Mouse (Mus musculus) liver, embryonic 13.5 days (tissue): ENCODE measurements around the gene St3gal5. TPM values are rescaled to one million over a fixed set of nuclear protein-coding genes. Genes with fewer than 3 reads are reported as not detected.
A peak's percentile ranks its signal among the peaks of the same experiment; 100 is the strongest.
"Not testable (repeated sequence)": the region's sequence is repeated elsewhere in the genome, so short reads cannot be mapped to it uniquely, and the experiment has no call there.

ENCODE experiments used
- ATAC-seq: fragments of 200-750 bp; cut with Nextera tagmentation; 2 replicates; pipeline ENCODE4 v1.8.0; 2017; ENCODE audit warnings: low read depth, mild to moderate bottlenecking, moderate number of reproducible peaks, moderate library complexity
- DNase-seq: peaks from one replicate; pipeline ENCODE4 v3.0.0; 2022
- H3K27ac ChIP-seq: fragments of 300-500 bp; sonication (generic); 2 replicates; pipeline ENCODE4 v1.5.1; 2015; ENCODE audit warnings: moderate library complexity, mild to moderate bottlenecking, inconsistent platforms
- H3K27me3 ChIP-seq: fragments of 300-500 bp; sonication (generic); 2 replicates; pipeline ENCODE4 v1.6.1; 2015; ENCODE audit warnings: mild to moderate bottlenecking, inconsistent platforms
- H3K36me3 ChIP-seq: fragments of 300-500 bp; sonication (generic); 2 replicates; pipeline ENCODE4 v1.6.1; 2015; ENCODE audit warnings: mild to moderate bottlenecking, inconsistent platforms
- H3K4me1 ChIP-seq: fragments of 300-500 bp; sonication (generic); replicated peaks from 2 replicates; pipeline ENCODE4 v1.6.1; 2015; ENCODE audit warnings: inconsistent platforms
- H3K4me2 ChIP-seq: fragments of 300-500 bp; sonication (generic); 2 replicates; pipeline ENCODE4 v1.6.1; 2015; ENCODE audit warnings: inconsistent platforms, mild to moderate bottlenecking, moderate library complexity
- H3K4me3 ChIP-seq: fragments of 300-500 bp; sonication (generic); replicated peaks from 2 replicates; pipeline ENCODE4 v1.5.1; 2015; ENCODE audit warnings: mild to moderate bottlenecking, inconsistent platforms
- H3K9ac ChIP-seq: fragments of 300-500 bp; sonication (generic); 2 replicates; pipeline ENCODE4 v1.6.1; 2015; ENCODE audit warnings: mild to moderate bottlenecking, inconsistent platforms
- H3K9me3 ChIP-seq: fragments of 300-500 bp; sonication (generic); replicated peaks from 2 replicates; pipeline ENCODE4 v1.6.1; 2016; ENCODE audit warnings: inconsistent platforms
- WGBS: fragments of 180-500 bp; shearing (Covaris S2); methylation state at CpG from one replicate; pipeline ENCODE4 v1.1.7; 2015; ENCODE audit not compliant: insufficient replicate concordance; 5-methylcytosine and 5-hydroxymethylcytosine counted together
- polyA plus RNA-seq: library from polyadenylated mRNA; unstranded; fragments of >200 nt; fragmentation: Nextera tagmentation; extraction: Ambion mirVana; gene quantifications from 2 replicates; pipeline ENCODE4 v1.2.1, GENCODE M21; 2015

St3gal5 gene
- polyA plus RNA-seq, 1 experiment from 2014 or later, result 179 TPM

DNA sequence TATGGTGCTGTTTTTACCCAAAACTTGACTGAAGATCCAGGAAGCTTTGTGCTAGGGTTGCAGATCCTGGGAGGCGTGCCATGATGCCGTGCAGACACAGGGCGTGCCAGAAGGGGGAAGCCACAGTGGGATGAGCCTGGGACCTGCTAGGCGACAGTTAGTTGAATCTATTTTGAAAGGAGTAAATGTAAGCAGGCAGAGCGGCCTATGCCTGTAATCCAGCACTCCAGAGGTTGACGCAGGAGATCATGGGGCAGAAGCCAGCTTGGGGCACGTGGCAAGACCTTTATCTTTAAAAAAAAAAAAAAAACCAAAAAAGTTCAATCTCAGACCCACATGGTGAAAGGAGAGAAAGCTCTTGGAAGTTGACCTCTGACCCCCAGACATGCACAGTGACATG is 55.3 kb downstream of the St3gal5 start:
- no peak overlapping the region for H3K4me3 ChIP-seq
- DNase-seq (no peak), ATAC-seq (no peak)
- peaks cover 87% of the 10 kb centered on the region for H3K36me3 ChIP-seq
- no peak overlapping the region for H3K9ac ChIP-seq
- H3K4me2 ChIP-seq, result no peak overlapping the region
- no peak overlapping the region for H3K27ac ChIP-seq
- no peaks in the 10 kb centered on the region for H3K4me1 ChIP-seq
- H3K9me3 ChIP-seq, result peaks cover 11% of the 10 kb centered on the region
- no peaks in the 10 kb centered on the region for H3K27me3 ChIP-seq
- 88% methylated on average over 7 of the region's 7 CpGs for WGBS

DNA sequence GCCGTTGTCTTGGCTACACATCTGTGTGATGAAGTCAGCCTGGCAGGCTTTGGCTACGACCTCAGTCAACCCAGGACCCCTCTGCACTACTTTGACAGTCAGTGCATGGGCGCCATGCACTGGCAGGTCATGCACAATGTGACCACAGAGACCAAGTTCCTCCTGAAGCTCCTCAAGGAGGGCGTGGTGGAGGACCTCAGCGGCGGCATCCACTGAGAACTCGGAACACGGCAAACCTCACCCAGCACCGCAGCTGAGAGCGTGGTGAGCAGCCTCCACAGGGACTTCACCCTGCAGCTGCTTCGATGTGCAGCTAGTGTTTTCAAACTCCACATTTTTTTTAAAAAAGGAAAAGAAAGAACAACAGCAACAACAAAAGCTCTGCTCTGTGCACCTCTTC is 56.1 kb downstream of the St3gal5 start:
- 68% methylated on average over 11 of the region's 11 CpGs for WGBS
- H3K9ac ChIP-seq, result no peak overlapping the region
- peaks cover 80% of the 10 kb centered on the region for H3K36me3 ChIP-seq
- H3K4me2 ChIP-seq, result no peak overlapping the region
- H3K4me3 ChIP-seq, result no peak overlapping the region
- H3K27ac ChIP-seq, result no peak overlapping the region
- no peaks in the 10 kb centered on the region for H3K4me1 ChIP-seq
- DNase-seq (no peak), ATAC-seq (no peak)
- no peaks in the 10 kb centered on the region for H3K27me3 ChIP-seq
- H3K9me3 ChIP-seq, result peaks cover 11% of the 10 kb centered on the region

DNA sequence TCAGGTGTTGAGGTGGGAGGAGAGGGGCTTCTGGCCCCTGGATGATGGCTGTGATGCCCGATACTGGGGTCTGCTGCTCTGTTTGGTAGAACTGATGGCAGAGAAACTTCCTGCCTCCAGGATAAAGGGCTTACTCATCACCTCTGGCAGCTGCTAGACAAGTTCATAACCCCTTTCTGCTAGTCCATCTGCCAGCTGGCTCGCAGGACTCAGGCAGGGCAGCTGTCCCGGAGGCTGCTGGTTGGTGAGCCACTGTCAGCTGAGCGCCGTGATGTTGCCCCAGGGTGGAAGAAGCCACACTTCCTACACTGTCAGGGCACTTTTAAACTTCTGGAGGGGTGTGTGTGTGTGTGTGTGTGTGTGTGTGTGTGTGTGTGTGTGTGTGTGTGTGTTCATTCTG is 56.6 kb downstream of the St3gal5 start:
- not testable (repeated sequence) for H3K9me3 ChIP-seq, H3K4me3 ChIP-seq, DNase-seq, H3K4me2 ChIP-seq, H3K9ac ChIP-seq, ATAC-seq, H3K27me3 ChIP-seq, H3K27ac ChIP-seq, H3K4me1 ChIP-seq
- WGBS, result 81% methylated on average over 5 of the region's 5 CpGs
- H3K36me3 ChIP-seq, result peaks cover 74% of the 10 kb centered on the region

DNA sequence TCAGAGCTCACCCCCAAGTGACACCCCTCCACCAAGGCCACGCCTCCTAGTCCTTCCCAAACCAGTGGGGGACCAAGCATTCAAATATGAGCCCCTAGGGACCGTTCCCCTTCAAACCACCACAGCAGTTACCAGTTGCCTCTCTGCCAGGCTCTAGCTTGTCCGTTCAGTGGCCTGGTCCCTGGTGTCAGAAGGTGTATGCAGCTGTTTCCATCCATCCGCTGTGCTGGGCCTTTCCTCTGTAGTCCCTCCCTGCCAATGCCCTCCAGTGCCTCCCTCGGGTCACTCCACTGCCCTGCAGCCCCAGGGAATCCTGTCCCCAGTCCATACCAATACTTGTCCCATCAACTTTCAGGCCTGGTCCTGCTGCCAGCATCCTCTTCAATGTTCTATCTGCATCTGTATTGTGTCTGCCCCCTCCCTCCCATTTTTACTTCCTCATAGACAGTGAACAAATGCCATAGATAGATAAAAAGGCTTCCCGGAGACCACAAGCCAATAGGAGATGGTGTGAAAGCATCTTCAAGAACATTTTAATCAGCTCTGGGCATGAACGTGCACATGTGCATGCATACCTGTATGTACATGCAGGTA is 57.6 kb downstream of the St3gal5 start:
- 0 out of 2 replicates have a peak, but pooled peaks have one; percentile 13 for ATAC-seq
- WGBS, result 74% methylated on average over 7 of the region's 7 CpGs
- H3K36me3 ChIP-seq, result peaks cover 64% of the 10 kb centered on the region

DNA sequence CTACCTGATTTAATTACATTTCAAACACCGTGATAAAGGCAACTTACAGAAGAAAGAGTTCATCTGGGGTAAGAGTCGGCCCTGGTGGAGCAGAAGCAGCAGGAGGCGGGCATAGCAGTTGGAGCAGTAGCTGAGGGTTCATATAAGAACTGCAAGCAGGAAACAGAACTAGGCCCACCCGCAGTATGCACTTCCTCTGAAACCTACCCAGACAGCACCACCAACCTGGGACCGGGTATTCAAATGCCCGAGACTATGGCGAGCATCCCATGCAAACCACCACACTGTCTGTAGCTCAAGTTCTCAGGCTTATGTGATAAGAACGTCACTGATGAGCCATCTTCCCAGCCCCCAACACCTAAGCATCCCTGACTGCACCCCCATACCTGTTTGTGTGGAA is 58.3 kb downstream of the St3gal5 start:
- Histone ChIP-seq H3K4me3 (no peak overlapping the region), H3K9ac (no peak overlapping the region), H3K4me2 (no peak overlapping the region), H3K4me1 (no peaks in the 10 kb centered on the region), H3K27me3 (no peaks in the 10 kb centered on the region), H3K9me3 (no peaks in the 10 kb centered on the region), H3K27ac (no peak overlapping the region), H3K36me3 (peaks cover 58% of the 10 kb centered on the region)
- WGBS, result 79% methylated on average over 8 of the region's 8 CpGs
- DNase-seq, result no peak
- no peak for ATAC-seq

More for the DNA sequence above, 57.6 kb downstream of the St3gal5 start:
- Histone ChIP-seq H3K27me3 (no peaks in the 10 kb centered on the region), H3K4me2 (no peak overlapping the region), H3K27ac (no peak overlapping the region), H3K4me1 (no peaks in the 10 kb centered on the region), H3K9ac (no peak overlapping the region), H3K9me3 (no peaks in the 10 kb centered on the region), H3K4me3 (no peak overlapping the region)
- no peak for DNase-seq

DNA sequence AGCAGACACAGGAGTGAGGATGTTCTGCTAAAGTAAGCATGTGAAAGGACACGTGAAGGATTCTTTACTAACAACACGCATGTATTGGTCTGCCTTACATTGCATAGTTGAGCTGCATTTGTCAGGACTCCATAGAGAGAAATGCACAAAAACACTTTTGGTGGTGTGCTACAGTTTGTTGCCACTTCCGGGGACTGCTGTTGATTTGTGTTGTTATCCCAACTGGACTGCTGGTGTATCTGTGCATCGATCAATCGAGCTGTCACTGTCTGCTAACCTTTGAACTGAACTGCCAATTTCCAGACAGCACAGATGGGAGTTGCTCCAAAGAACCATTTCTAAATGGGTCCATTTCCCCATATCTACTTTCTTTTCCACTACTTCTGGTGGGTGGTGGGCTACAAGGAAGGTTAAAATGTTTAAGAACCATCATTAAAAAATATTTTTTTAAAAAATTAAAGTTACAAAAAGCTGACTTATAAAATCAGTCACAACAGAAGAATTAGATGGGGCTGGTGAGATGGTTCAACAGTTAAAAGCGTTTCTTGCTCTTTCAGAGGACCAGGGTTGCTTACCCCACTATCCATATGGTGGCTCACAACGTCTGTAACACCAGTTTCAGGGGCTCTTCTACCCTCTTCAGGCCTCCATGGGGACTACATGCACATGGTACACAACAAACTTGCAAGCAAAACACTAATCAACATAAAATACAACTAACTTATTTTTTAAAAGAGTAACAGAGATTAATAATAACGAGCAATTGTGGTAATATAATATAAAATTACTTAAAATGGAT is 61.8 kb downstream of the St3gal5 start:
- WGBS, result 73% methylated on average over 8 of the region's 8 CpGs
- peaks cover 23% of the 10 kb centered on the region for H3K36me3 ChIP-seq
- peaks cover 12% of the 10 kb centered on the region for H3K4me1 ChIP-seq
- no peaks in the 10 kb centered on the region for H3K9me3 ChIP-seq
- ATAC-seq (no peak), DNase-seq (no peak)
- no peak overlapping the region for H3K9ac ChIP-seq
- no peaks in the 10 kb centered on the region for H3K27me3 ChIP-seq
- H3K4me2 ChIP-seq, result no peak overlapping the region
- H3K27ac ChIP-seq, result no peak overlapping the region
- no peak overlapping the region for H3K4me3 ChIP-seq

DNA sequence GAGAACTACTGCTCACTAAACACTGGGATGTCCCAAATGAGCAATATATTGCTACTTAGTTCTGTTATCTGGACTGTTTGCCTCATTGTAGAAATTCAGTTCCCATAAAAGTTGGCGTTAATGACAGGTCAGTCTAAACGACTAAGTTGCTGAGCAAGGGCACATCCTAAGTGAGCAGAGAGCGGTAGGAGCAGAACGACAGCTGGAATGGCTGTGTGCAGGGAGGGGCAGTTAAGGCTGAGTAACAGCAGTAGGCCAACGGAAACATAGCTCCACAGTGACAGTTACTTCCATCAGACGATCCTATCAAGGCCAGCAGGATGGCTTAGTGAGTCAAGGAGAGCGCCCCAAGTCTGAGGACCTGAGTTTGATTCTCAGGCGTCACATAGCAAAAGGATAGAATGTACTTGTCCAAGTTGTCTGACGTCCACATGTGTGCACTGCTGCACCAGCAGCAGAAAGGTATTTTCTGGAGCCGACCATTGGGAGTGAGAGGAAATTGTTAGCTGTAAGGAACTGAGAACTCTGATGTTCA is 62.5 kb downstream of the St3gal5 start:
- ATAC-seq, result no peak
- WGBS, result 59% methylated on average over 10 of the region's 10 CpGs
- no peaks in the 10 kb centered on the region for H3K9me3 ChIP-seq
- peaks cover 15% of the 10 kb centered on the region for H3K36me3 ChIP-seq
- H3K4me2 ChIP-seq, result no peak overlapping the region
- no peaks in the 10 kb centered on the region for H3K27me3 ChIP-seq
- H3K27ac ChIP-seq, result no peak overlapping the region
- no peak for DNase-seq
- H3K4me1 ChIP-seq, result peaks cover 16% of the 10 kb centered on the region
- no peak overlapping the region for H3K9ac ChIP-seq
- H3K4me3 ChIP-seq, result no peak overlapping the region

DNA sequence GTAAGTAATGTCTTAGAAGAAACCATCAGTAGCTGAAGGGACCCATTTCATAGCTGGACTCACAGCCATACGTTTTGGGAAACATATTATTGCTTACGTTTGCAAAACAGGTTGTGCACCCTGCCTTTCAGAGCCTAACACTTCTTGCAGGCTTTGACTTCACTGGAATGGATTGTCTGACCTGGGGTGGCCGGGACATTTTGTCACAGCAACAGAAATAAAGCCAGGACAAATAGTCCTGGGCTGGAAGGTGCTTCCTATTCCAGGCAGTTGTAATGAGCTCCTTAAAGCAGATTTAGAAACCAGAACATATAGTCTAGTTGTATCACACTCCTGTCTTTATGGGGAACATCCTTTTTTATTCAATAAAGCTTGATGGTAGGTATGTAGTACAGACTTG is 63.6 kb downstream of the St3gal5 start:
- WGBS, result 72% methylated on average over 3 of the region's 3 CpGs
- no peak overlapping the region for H3K27ac ChIP-seq

DNA sequence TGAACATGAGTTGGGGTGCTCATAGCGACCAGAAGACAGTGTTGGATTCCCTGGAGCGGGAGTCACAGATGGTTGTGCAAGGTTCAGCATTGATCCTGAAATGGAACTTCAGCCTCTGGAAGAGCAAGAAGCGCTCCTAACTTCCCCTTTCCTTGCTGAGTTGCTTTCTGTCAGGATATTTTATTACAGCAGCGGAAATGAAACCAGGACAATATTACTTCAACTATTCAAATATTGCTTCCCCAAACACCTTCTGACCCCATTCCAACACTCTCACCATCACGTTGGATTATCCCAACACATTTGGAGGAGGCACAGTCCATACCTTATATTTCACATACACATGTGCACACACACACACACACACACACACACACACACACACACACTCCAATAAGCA is 64.4 kb downstream of the St3gal5 start:
- peak overlapping the region; percentile 13; the same call in 1 of the 2 replicates for H3K4me2 ChIP-seq
- DNase-seq, result no peak
- 51% methylated on average over 5 of the region's 5 CpGs for WGBS
- peaks cover 16% of the 10 kb centered on the region for H3K4me1 ChIP-seq
- no peaks in the 10 kb centered on the region for H3K9me3 ChIP-seq
- no peaks in the 10 kb centered on the region for H3K27me3 ChIP-seq
- H3K9ac ChIP-seq, result no peak overlapping the region
- ATAC-seq, result no peak
- no peaks in the 10 kb centered on the region for H3K36me3 ChIP-seq
- no peak overlapping the region; the same call in 1 of the 2 replicates for H3K27ac ChIP-seq
- no peak overlapping the region for H3K4me3 ChIP-seq

More for the DNA sequence above, 63.6 kb downstream of the St3gal5 start:
- peaks cover 16% of the 10 kb centered on the region for H3K4me1 ChIP-seq
- no peak for ATAC-seq
- H3K9me3 ChIP-seq, result no peaks in the 10 kb centered on the region
- H3K36me3 ChIP-seq, result peaks cover 4% of the 10 kb centered on the region; the same call in 1 of the 2 replicates
- H3K9ac ChIP-seq, result no peak overlapping the region
- no peak for DNase-seq
- H3K4me3 ChIP-seq, result no peak overlapping the region
- H3K27me3 ChIP-seq, result no peaks in the 10 kb centered on the region
- H3K4me2 ChIP-seq, result no peak overlapping the region

DNA sequence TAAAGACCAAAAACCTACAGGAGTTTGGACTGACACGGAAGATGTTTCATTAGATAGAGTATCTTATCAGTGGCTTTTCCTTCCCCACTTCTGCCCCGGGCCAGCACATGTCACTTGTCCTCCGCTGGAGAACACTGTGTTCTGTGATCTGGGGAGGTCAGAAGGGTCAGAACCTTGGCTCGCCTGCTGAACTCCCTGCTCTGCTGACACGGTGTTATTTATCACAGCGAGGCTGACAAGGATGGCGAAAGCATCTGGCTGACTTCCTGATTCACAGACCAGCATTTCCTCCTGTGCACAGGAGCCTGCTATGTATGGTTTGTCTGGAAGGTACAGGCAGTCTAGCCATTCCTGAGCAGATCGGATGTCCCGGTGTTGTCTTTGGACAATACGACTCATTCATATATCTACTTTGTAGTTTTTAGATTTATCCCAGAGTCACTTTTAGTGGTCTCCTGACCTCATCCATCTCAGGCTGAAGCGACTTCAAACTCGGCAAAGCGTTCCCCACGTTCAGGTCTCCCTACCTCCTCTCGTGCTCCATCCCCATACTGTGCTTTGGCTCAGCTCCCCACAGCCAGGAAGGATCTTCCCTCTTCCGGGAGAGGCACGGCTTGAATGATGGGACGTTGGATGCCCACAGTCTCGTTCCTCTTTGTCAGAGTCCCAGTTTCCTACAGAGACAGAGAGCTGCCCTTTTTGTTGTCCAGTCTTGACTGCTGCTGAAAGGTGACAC is 64.9 kb downstream of the St3gal5 start:
- Histone ChIP-seq H3K27me3 (no peaks in the 10 kb centered on the region), H3K9ac (no peak overlapping the region), H3K36me3 (no peaks in the 10 kb centered on the region), H3K4me1 (peaks cover 16% of the 10 kb centered on the region), H3K9me3 (no peaks in the 10 kb centered on the region), H3K4me3 (no peak overlapping the region), H3K4me2 (peak overlapping the region; percentile 13; the same call in 1 of the 2 replicates), H3K27ac (no peak overlapping the region; the same call in 1 of the 2 replicates)
- WGBS, result 9% methylated on average over 19 of the region's 19 CpGs
- no peak for DNase-seq
- peak; percentile 62 for ATAC-seq
